Mouse (Mus musculus) liver, postnatal 0 days (tissue): ENCODE results near the gene Plcb4.

Source experiments
- CTCF ChIP-seq: sonication (generic); IDR thresholded peaks from 2 replicates; pipeline ENCODE4 v1.5.1; 2016; ENCODE audit warnings: antibody characterized with exemption, low read depth
- EP300 ChIP-seq: IDR thresholded peaks from 2 replicates; pipeline ENCODE4 v1.6.1; 2016; ENCODE audit warnings: antibody characterized with exemption, low read depth, mild to moderate bottlenecking

DNA sequence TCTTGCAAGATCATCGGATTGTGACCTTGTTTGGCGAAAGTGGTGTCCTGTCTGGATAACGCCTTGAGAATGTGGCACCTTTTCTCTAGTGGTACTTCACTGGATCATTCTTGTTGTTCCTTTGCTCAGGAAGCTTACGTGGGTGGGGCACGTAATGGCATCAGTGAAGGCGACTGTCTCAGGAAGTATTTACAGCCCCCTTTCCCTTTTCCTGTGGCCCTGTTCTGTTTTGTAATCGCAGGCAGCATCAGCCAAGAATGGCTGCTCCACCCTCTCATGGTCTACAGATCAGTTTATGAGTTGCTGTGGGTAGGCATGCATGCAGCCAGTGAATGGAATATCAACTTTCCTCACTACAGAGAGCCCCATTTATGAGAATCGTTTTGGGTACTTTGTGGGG is 21.2 kb downstream of the Plcb4 start:
- TF ChIP-seq CTCF = no peak
- TF ChIP-seq EP300 = no peak
